Mouse (Mus musculus) lung, postnatal 4 days (tissue): ENCODE measurements around the gene Dtx3.

Source experiments
- DNase-seq, 2 experiments: peaks; one replicate each; pipeline ENCODE4 v3.0.0; 2021

The Dtx3 gene

GRCm38 (mm10) chr10:127183759-127184158 is 11.8 kb downstream of the Dtx3 start:
- DNase-seq = no peak

- DNase-seq = no peak
Measured at GRCm38 (mm10) chr10:127182624-127183023, 12.9 kb downstream of the Dtx3 start.

GRCm38 (mm10) chr10:127181566-127181965 is 14.0 kb downstream of the Dtx3 start:
- DNase-seq = no peak

- no peak for DNase-seq
Measured at GRCm38 (mm10) chr10:127180695-127181047, 14.9 kb downstream of the Dtx3 start.

DNA sequence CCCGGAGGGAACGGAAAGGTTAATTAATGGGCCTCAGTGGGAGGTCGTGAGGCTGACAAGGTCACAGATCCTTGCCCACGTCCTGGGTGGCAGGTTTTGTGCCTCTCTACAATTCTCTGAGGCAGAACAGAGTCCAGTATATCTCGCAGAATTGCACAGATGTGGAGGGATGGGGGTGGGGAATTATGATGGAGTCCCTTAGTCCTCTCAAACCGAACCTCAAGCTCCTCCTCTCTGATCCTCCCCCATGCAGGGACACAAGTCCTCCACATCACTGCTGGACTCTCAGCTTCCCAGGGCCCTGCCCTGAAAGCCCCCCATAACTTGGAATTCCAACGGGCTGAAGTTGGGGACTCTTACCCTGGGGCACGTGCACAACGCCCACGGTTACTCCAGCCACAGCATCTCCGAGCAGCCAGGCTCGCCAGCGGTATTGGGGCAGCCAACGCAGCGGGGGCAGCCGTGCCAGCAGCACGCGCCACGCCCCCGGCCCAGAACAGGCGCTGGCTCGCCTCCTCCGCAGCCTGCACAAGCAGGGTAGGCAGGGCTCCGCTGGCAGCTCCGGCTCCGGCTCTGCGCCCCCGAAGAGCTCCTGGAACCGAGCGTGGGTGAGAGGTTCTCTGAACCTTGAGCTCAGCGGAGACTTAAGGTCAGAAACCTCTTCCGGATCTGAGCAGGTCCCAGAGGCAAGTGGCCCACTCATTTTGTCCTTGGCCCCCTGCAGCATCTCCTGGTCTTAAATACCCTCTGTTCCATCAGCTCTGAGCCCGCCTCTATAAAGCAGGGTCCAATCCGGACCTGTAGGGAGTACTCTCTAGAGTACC is 15.4 kb downstream of the Dtx3 start, which contains the start of gene Slc26a10:
Slc26a10 (minus strand) TSS at position 775 of the 824 bp plus-strand sequence.
- peak in 1 of 2 experiments; percentile 48 for DNase-seq

GRCm38 (mm10) chr10:127178286-127179027 is 17.1 kb downstream of the Dtx3 start:
- DNase-seq = no peak

- DNase-seq = peak; percentile 66 to 80
Measured at GRCm38 (mm10) chr10:127177719-127178118, 17.8 kb downstream of the Dtx3 start.

DNA sequence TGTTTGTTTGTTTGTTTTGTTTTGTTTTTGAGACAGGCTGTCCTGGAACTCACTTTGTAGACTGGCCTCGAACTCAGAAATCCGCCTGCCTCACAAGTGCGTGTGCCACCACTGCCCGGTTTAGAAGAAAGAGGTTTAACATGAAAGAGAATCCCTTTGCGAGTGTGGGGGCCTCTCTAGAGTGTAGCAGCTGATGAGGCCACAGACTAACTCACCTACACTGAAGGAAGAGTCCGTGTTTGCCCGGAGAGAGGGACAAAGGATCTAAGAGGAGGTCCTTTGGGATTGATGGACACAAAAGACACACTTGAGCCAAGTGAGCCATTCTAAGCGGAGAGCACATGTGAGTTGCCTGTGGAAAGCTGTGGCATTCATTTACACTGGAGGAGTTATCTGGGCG is 18.3 kb downstream of the Dtx3 start:
- no peak for DNase-seq

DNA sequence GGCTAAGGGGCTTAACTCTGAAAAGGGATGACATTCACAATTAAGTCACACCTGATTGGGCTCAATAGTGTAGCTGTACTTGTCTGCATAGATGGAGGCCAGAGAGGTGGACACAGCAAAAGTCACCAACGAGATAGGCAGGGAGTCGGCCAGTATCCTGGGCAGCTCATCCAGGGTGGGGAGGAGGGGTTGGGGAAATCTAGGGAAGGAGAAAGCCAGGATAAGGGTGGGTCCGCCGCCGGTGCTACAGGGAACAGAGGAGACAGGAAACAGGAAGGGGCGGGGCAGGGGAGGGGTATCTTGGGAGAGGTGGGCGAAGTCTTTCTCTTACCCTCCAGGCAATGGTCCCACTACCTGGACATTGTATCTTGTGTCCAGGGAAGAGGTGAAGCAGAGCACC is 18.8 kb downstream of the Dtx3 start:
- no peak for DNase-seq

DNA sequence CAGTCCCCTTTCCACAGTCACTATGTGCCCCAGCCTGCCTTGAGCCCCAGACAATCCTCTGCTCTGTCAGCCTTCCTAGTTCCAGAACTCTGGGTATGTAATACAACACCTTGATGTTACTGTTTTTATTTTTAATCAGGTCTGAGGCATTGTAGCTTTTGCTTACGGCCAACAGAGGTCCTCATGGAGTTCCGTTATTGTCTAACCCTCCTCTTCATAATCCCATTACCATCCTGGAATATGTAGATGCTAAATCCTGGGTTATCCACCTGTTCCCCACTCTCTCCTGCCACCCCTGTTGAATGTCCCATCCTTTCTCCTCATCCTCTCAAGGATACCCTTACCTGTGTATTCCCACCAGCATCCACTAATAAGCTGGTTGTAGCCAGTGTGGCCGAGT is 19.3 kb downstream of the Dtx3 start:
- DNase-seq = no peak

DNA sequence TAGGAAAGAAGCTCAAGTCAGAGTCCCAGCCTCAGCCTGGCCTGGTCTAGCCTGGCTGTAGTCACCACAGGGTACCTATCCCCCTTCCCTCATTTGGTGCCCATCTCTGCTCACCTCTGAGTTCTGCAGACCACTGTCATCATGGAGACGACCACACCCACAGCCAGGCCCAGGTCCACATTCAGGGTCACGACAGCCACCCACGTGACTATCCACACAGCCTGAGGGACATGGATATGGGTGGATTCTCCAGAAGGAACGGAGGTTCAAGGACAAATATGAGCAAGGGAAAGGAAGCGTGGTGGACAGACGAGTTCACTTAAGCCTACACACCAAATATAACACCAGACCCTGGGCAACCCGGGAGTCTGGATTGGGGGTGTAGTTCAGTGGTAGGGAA is 21.4 kb downstream of the Dtx3 start:
- DNase-seq = peak in 1 of 2 experiments; percentile 3

- peak in 1 of 2 experiments; percentile 3 for DNase-seq
Measured at GRCm38 (mm10) chr10:127173148-127174065, 22.1 kb downstream of the Dtx3 start.

DNA sequence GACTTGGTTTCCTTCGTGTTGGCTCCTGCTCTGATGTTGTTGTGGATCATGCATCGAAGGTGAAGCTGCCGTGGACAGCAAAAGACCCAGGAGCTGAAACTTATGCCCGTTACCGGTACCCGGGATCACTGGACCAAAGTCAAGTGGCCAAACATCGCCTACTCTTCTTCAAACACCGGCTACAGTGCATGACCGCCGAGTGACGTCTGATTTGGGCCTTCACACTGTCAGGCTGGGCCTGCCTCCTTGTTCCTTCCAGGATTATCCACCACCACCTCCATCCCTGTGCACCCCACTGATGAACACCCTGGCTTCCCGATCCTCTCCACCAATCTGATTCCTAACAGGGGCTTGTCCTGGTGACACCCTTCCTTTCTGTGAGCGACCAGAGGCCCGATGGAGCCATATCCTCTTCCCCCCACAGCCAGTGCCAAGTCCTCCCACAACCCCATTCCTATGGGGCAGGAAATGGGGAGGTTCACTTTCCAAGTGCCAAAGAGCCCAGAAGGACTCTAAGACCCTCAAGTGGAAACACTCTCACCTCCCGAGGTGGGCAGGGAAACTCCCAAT is 23.8 kb downstream of the Dtx3 start:
- no peak for DNase-seq

- peak; percentile 81 to 89 for DNase-seq
Measured at GRCm38 (mm10) chr10:127170837-127171272, 24.7 kb downstream of the Dtx3 start.

DNA sequence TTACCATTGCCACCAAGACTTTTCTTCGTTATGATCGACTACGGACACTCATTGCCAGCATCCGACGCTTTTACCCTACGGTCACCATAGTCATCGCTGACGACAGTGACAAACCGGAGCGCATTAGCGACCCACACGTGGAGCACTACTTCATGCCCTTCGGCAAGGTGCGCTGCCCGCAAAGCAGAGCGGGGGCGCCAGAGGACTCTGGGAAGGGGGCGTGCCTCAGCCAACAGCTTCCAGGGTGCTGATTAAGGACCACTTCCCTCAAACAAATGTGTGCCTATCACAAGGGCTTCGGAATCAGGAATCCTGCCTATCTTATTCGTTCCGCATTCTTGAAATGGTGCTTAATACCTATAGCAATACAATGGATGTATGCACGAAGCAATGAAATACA is 25.5 kb downstream of the Dtx3 start:
- peak in 1 of 2 experiments; percentile 44 for DNase-seq

- no peak for DNase-seq
Measured at GRCm38 (mm10) chr10:127167614-127168192, 27.8 kb downstream of the Dtx3 start.

DNA sequence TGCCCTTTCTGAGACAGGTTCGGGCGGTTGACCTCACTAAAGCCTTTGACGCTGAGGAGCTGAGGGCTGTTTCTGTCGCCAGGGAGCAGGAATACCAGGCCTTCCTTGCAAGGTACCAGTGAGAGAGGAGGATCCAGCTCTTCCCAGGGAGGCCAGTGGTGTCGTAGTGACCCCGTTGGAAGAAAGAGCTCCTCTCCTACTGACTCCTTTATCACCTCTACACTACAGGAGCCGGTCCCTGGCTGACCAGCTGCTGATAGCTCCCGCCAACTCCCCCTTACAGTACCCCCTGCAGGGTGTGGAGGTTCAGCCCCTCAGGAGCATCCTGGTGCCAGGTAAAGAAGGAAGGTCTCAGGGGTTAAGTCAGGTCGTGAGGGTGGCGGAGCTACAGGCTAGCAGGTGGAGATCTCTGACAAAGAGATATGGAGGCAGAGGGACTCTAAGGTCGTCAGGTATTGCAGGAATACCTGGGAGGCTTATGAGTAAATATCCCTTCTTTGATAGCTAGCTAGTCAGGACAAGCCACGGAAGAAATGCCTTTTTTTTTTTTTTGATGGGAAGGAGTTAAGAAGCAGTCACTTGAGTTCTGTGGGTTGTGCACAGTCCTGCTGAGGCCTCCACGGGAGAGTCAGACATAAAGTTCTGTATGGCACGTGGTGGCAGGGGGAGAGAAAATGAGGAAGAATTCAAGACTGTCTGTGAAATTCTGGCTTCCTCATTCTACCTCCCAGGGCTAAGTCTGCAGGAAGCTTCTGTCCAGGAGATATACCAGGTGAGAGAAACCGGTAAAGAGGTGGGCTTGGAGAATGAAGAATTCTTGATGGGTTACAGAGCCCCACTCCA is 28.5 kb downstream of the Dtx3 start:
- DNase-seq = peak in 1 of 2 experiments; percentile 25

DNA sequence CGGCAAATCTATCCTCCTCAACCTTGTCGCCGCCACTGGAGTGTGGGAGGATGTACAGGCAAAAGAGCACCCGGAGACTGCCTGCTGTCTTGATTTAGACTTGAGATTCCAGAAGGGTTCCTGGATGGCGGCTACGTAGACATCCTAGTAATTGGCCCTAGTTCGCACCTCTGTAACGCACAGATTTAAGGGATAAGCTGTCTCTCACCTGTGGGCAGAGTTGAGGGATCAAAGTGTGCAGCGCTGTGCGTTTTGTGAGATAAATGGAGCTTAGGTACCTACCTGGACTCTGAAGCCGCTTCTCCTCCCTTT is 29.2 kb downstream of the Dtx3 start:
- no peak for DNase-seq

DNA sequence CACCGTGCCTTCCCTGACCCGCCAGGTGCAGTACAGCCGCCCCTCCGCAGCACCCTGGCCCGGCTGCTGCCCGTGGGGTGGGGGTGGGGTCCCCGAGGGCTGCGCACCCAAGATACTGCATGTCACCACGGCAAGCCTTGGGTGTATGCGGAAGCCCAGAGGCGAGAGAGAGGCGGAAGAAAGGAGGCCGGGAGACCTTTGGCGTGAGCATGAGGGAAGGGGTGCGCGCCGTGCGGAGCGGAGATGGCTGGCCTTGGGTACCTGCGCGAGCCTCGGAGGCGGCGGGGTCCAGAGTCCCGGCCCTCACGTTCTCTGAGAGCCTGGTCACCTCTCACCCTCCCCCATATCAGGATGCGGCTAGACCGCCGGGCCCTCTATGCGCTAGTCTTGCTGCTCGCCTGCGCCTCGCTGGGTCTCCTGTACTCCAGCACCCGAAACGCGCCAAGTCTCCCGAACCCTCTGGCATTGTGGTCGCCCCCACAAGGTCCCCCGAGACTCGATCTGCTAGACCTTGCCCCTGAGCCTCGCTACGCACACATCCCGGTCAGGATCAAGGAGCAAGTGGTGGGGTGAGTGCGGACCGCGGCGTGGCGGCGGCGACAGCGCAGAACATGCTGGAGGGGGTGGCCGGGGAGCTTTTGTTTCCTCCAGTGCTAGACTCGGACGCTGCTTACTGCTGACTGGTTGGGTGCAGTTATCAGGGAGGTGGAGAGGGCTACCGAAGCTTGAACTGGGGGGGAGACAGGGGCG is 29.7 kb downstream of the Dtx3 start:
- DNase-seq = peak; percentile 60 to 64

GRCm38 (mm10) chr10:127165354-127165653 is 30.2 kb downstream of the Dtx3 start:
- peak in 1 of 2 experiments; percentile 44 for DNase-seq
